Mouse (Mus musculus) ES-Bruce4 (cell line): ENCODE results near the gene Cish. TPM values are rescaled to one million over a fixed set of nuclear protein-coding genes. Genes with fewer than 3 reads are reported as not detected.

Experiments used
- H3K27ac ChIP-seq: 2 replicates; pipeline ENCODE4 v1.5.1; 2012; ENCODE audit warnings: low read length, inconsistent platforms; ENCODE audit not compliant: insufficient read depth
- H3K27me3 ChIP-seq: 2 replicates; pipeline ENCODE4 v1.6.1; 2012; ENCODE audit warnings: mild to moderate bottlenecking, low read length, inconsistent platforms; ENCODE audit not compliant: control insufficient read depth, poor library complexity, insufficient read depth, severe bottlenecking
- H3K36me3 ChIP-seq: 2 replicates; pipeline ENCODE4 v1.6.1; 2012; ENCODE audit warnings: inconsistent platforms, mild to moderate bottlenecking, low read length, moderate library complexity; ENCODE audit not compliant: control insufficient read depth, poor library complexity, insufficient read depth, severe bottlenecking
- H3K4me1 ChIP-seq: one replicate; pipeline ENCODE4 v1.8.1; 2011; ENCODE audit warnings: low read length; ENCODE audit not compliant: control insufficient read depth, insufficient read depth
- H3K4me3 ChIP-seq: 2 replicates; pipeline ENCODE4 v1.5.1; 2011; ENCODE audit warnings: low read depth, mild to moderate bottlenecking, low read length
- H3K9ac ChIP-seq: 2 replicates; pipeline ENCODE4 v1.6.1; 2012; ENCODE audit warnings: low read depth, mild to moderate bottlenecking, inconsistent platforms; ENCODE audit not compliant: poor library complexity, severe bottlenecking
- H3K9me3 ChIP-seq: replicated peaks from 2 replicates; pipeline ENCODE4 v1.6.1; 2012; ENCODE audit warnings: mild to moderate bottlenecking, low read length, inconsistent platforms; ENCODE audit not compliant: control insufficient read depth, poor library complexity, insufficient read depth, severe bottlenecking
- CTCF ChIP-seq: IDR thresholded peaks from one replicate; pipeline ENCODE4 v1.8.1; 2011; ENCODE audit warnings: low read depth, low read length
- EP300 ChIP-seq: IDR thresholded peaks from 2 replicates; pipeline ENCODE4 v1.6.1; 2011; ENCODE audit warnings: low read depth, low read length; ENCODE audit not compliant: insufficient read depth
- POLR2A ChIP-seq: IDR thresholded peaks from one replicate; pipeline ENCODE4 v1.8.1; 2011; ENCODE audit warnings: low read length; ENCODE audit not compliant: insufficient read depth
- polyA plus RNA-seq: library from polyadenylated mRNA; stranded (reverse); fragments of >200 nt; gene quantifications from 2 replicates; pipeline ENCODE4 v1.2.4, GENCODE M21; 2011; ENCODE audit warnings: low read depth; ENCODE audit not compliant: missing spikeins, insufficient read depth, insufficient read length

Cish gene
- polyA plus RNA-seq, 1 experiment, result 13.7 TPM

DNA sequence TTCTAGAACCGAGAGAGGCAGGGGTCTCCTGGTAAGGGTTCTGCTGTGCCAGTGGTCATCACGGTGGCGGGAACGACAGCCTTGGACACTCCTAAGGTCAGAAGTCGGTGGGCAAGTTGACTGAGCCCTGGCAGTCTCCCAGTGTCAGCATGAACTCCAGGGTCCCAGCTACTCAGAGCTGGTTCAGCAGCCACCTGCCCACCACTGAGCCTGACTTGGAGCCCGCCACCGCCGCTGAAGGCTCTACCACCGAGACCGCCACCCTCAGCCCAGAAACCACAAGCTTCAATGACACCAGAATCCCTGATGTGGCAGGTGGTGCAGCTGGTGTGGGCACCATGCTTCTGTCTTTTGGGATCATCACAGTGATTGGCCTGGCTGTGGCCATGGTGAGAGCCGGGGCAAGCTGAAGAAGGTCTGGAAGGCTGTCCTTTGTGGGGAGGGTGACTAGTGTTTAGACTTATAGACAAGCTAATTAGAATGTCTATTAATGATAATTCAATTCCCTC lies 46.4 kb downstream of the Cish start:
- TF ChIP-seq EP300 (no peak), POLR2A (no peak), CTCF (no peak)
- Histone ChIP-seq H3K36me3 (no peaks in the 10 kb centered on the region), H3K27ac (no peak overlapping the region), H3K4me3 (no peak overlapping the region), H3K9me3 (no peaks in the 10 kb centered on the region), H3K4me1 (no peaks in the 10 kb centered on the region), H3K9ac (no peak overlapping the region), H3K27me3 (peaks cover 2% of the 10 kb centered on the region; the same call in 1 of the 2 replicates)

DNA sequence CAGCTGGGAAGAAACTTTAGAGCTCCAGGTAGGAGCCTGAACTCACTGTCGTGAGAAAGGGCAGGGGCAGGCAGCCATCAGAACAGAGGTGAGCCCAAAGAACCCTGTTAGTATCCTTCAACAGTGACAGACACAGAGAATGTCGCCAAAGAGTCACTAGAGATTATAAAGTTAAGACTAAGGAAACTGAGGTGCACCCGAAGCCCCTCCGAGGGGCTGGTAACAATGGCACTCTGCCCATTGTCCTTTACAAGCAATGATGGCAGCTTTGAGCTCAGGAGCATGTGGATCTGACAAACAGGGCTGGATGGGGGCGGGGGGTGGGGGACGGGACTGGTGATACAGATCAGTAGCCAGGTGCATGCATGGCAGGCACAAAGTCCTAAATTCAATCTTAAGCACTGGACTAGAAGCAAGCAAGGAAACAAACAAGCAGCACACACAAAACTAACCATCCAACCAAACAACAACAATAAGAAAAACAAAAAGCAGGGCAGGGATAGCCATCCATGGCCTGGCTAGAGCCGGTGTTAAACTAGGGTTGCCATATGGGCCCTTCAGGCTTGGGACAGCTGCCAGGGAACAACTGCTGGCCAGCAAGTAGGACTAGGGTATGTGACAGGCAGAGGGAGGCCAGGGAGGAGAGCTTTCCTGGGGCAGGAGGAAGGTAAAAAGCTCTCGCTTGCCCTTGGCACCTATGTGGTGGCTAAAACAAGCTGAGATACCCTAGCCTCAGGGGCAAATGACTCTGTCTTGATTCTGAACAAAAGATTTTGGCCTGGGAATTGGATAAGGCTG lies 47.5 kb downstream of the Cish start:
- Histone ChIP-seq H3K27me3 (peaks cover 2% of the 10 kb centered on the region; the same call in 1 of the 2 replicates), H3K4me3 (no peak overlapping the region), H3K9ac (no peak overlapping the region), H3K27ac (no peak overlapping the region), H3K4me1 (no peaks in the 10 kb centered on the region), H3K9me3 (no peaks in the 10 kb centered on the region), H3K36me3 (no peaks in the 10 kb centered on the region)
- TF ChIP-seq EP300 (no peak), CTCF (no peak), POLR2A (no peak)

DNA sequence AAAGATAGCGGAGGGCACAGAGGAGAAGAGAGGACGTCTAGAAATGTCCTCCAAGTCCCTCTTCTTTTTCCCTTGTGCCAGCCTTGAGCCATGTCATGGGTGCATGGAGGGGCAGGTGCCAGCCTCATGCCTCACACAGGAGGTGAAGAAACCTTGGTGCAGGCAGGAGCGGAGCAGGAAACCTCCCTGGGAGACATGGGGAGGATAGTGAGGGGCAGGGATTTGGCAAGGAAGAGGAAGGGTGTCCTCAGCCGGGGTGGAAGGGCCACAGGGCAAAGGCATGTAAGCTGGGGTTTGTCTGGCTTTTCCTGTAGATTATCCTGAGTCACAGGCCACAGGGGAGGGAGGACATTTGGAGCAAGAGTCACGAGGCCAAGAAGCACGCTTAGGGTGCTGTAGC lies 48.2 kb downstream of the Cish start:
- Histone ChIP-seq H3K27ac (no peak overlapping the region), H3K4me1 (no peaks in the 10 kb centered on the region), H3K9ac (no peak overlapping the region), H3K27me3 (peaks cover 2% of the 10 kb centered on the region; the same call in 1 of the 2 replicates), H3K9me3 (no peaks in the 10 kb centered on the region), H3K36me3 (no peaks in the 10 kb centered on the region), H3K4me3 (no peak overlapping the region)
- TF ChIP-seq POLR2A (no peak), CTCF (no peak), EP300 (no peak)

DNA sequence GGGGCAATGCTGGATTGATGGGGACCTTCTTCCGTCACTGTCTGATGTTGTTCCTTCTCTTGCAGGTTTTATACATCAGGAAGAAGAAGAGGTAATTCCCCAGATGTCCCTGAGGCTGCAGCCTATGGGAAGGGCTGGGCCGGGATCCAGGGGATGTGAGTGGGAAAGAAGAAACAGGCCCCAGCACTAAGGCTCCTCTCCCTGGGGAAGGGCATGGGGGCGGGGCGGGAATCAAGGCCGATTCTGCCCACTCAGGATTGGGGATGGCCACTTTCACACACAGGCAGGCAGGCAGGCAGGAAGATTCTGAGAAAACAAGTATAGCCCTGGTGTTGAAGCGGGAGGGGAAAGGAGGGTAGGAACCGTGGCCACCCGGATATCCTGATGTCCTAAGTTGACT lies 50.3 kb downstream of the Cish start:
- Histone ChIP-seq H3K36me3 (no peaks in the 10 kb centered on the region), H3K27ac (no peak overlapping the region), H3K4me3 (no peak overlapping the region), H3K9ac (no peak overlapping the region), H3K27me3 (peaks cover 2% of the 10 kb centered on the region; the same call in 1 of the 2 replicates), H3K9me3 (no peaks in the 10 kb centered on the region), H3K4me1 (peaks cover 2% of the 10 kb centered on the region)
- no peak for TF ChIP-seq CTCF
- TF ChIP-seq POLR2A, result no peak
- no peak for TF ChIP-seq EP300

DNA sequence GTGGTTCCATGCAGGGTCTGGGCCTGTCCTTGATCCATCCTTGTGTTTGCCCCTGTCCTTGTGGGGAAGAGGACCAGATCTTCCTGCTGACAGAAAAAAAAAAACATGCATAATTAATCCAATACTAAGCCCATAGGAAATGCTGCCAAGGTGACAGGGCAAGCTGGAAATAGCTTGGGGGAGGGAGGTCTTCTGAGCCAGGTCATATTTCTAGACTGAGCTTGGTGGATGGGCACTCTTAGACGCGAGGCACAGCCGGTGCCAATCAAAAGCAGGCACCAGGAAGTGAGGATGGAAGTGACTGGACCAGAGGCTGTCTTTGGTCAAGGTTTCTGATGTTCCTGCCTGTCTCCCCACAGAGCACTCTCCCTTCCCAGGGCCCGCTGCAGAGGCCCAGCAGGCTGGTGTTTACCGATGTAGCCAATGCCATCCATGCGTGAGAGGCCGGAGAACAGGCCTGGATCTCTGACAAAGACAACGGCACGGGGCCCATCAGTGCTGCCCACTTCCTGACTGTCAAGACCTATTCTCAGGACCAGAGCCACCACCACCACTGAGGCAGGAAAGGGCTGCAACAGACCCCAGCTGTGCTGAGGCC lies 51.9 kb downstream of the Cish start:
- H3K27ac ChIP-seq, result no peak overlapping the region
- no peak overlapping the region for H3K9ac ChIP-seq
- H3K9me3 ChIP-seq, result no peaks in the 10 kb centered on the region
- no peaks in the 10 kb centered on the region for H3K36me3 ChIP-seq
- no peak overlapping the region for H3K4me3 ChIP-seq
- H3K27me3 ChIP-seq, result no peaks in the 10 kb centered on the region
- TF ChIP-seq POLR2A (no peak), CTCF (no peak), EP300 (no peak)
- peaks cover 2% of the 10 kb centered on the region for H3K4me1 ChIP-seq

DNA sequence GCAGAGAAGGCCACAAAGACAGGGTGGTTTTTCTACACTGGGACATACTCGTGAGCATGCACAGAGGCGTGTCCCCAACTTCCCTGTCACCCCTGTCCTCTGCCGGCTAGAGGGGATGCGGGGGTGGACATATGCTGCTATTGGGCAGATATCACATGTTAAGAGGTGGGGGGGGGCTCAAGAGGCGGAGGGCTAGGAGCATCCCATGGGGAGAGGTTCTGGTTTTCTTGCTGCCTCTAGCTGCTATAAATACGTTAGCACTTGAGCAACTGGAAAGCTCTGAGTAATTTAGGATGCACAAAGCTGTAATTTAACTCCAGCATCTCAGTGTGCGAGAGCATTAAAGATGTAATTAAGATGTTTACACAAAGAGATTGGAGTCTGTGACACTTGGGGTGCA lies 53.5 kb downstream of the Cish start:
- Histone ChIP-seq H3K27me3 (no peaks in the 10 kb centered on the region), H3K4me1 (peaks cover 2% of the 10 kb centered on the region), H3K36me3 (no peaks in the 10 kb centered on the region)

More for the DNA sequence above, 53.5 kb downstream of the Cish start:
- Histone ChIP-seq H3K27ac (no peak overlapping the region), H3K4me3 (no peak overlapping the region), H3K9ac (no peak overlapping the region), H3K9me3 (no peaks in the 10 kb centered on the region)
- no peak for TF ChIP-seq POLR2A
- no peak for TF ChIP-seq EP300
- TF ChIP-seq CTCF, result no peak

Other genes starting within 250 kb of the Cish start
- 4.5 and 6.3 TPM in 2 replicates for gene Dock3, start 64.1 kb upstream of the Cish start, polyA plus RNA-seq
- gene Mapkapk3, start 6.1 kb upstream of the Cish start, polyA plus RNA-seq, result 71.8 and 74.9 TPM in 2 replicates
- gene Hemk1, start 42.3 kb downstream of the Cish start, polyA plus RNA-seq, result 8.1 and 11.0 TPM in 2 replicates
- 0.30 and 0.43 TPM in 2 replicates for gene 6430571L13Rik, start 44.6 kb downstream of the Cish start, polyA plus RNA-seq
- 3.2 and 3.9 TPM in 2 replicates for gene Cacna2d2, start 103.6 kb downstream of the Cish start, polyA plus RNA-seq
- 10.7 and 11.6 TPM in 2 replicates for gene Tmem115, start 237.9 kb downstream of the Cish start, polyA plus RNA-seq
- 7.7 and 9.2 TPM in 2 replicates for gene Cyb561d2, start 246.2 kb downstream of the Cish start, polyA plus RNA-seq
- gene Nprl2, start 246.2 kb downstream of the Cish start, polyA plus RNA-seq, result 32.3 and 32.7 TPM in 2 replicates